Mouse (Mus musculus) MEL (cell line): ENCODE data around the gene Med23. TPM values are rescaled to one million over a fixed set of nuclear protein-coding genes. Genes with fewer than 3 reads are reported as not detected.
A peak's percentile ranks its signal among the peaks of the same experiment; 100 is the strongest.

Experiments
- DNase-seq: peaks from one replicate; pipeline ENCODE4 v3.0.0; 2011; ENCODE audit warnings: low read depth, low spot score
- H3K27ac ChIP-seq: 2 replicates; pipeline ENCODE4 v1.5.1; 2012; ENCODE audit warnings: low read depth, mild to moderate bottlenecking, control low read depth, low read length, moderate library complexity; ENCODE audit not compliant: control insufficient read depth
- H3K27me3 ChIP-seq, 2 experiments: fragments of 150-350 bp in 1 of 2; sonication (generic) in 1 of 2; 2 replicates each; pipeline ENCODE4 v1.6.1; 2012; ENCODE audit warnings: low read length in 2 of 2, mild to moderate bottlenecking in 2 of 2, improper control_type of control experiment in 1 of 2, moderate library complexity in 1 of 2; ENCODE audit not compliant: insufficient read depth in 2 of 2, control insufficient read depth in 1 of 2
- H3K36me3 ChIP-seq, 2 experiments: 2 replicates each; pipeline ENCODE4 v1.6.1; 2012 to 2014; ENCODE audit warnings: low read length in 2 of 2, improper control_type of control experiment in 1 of 2, inconsistent platforms in 1 of 2, mild to moderate bottlenecking in 1 of 2; ENCODE audit not compliant: insufficient read depth in 2 of 2, control insufficient read depth in 1 of 2
- H3K4me1 ChIP-seq, 2 experiments: fragments of 150-350 bp in 1 of 2; sonication (generic) in 1 of 2; 2 replicates each; pipeline ENCODE4 v1.6.1; 2012; ENCODE audit warnings: low read length in 2 of 2, improper control_type of control experiment in 1 of 2, mild to moderate bottlenecking in 1 of 2; ENCODE audit not compliant: insufficient read depth in 2 of 2, control insufficient read depth in 1 of 2
- H3K4me3 ChIP-seq, 2 experiments: fragments of 150-350 bp in 1 of 2; sonication (generic) in 1 of 2; 2 replicates each; pipeline ENCODE4 v1.5.1; 2012; ENCODE audit warnings: low read depth in 2 of 2, low read length in 2 of 2, mild to moderate bottlenecking in 2 of 2, moderate library complexity in 2 of 2, control low read depth in 1 of 2, improper control_type of control experiment in 1 of 2; ENCODE audit not compliant: control insufficient read depth in 1 of 2, insufficient read depth in 1 of 2
- H3K79me2 ChIP-seq: 2 replicates; pipeline ENCODE4 v1.6.1; 2012; ENCODE audit warnings: mild to moderate bottlenecking, low read length, moderate library complexity; ENCODE audit not compliant: control insufficient read depth, poor library complexity, insufficient read depth
- H3K9ac ChIP-seq: 2 replicates; pipeline ENCODE4 v1.6.1; 2012; ENCODE audit warnings: low read depth, mild to moderate bottlenecking, control low read depth, low read length, moderate library complexity; ENCODE audit not compliant: control insufficient read depth, poor library complexity, severe bottlenecking
- H3K9me3 ChIP-seq: fragments of 150-350 bp; sonication (generic); replicated peaks from 2 replicates; pipeline ENCODE4 v1.6.1; 2012; ENCODE audit warnings: mild to moderate bottlenecking, low read length, improper control_type of control experiment, moderate library complexity; ENCODE audit not compliant: insufficient read depth
- CTCF ChIP-seq, 3 experiments: IDR thresholded peaks in 2 of 3; conservative IDR thresholded peaks in 1 of 3; 2 replicates each; pipeline ENCODE4 v1.5.1; 2011 to 2012; ENCODE audit warnings: low read length in 3 of 3, low read depth in 2 of 3, mild to moderate bottlenecking in 2 of 3, improper control_type of control experiment in 1 of 3, inconsistent platforms in 1 of 3, mixed read lengths in 1 of 3, moderate library complexity in 1 of 3; ENCODE audit not compliant: control insufficient read depth in 1 of 3, insufficient read depth in 1 of 3, poor library complexity in 1 of 3, severe bottlenecking in 1 of 3
- E2F4 ChIP-seq: IDR thresholded peaks from 2 replicates; pipeline ENCODE4 v1.6.1; 2011; ENCODE audit warnings: low read depth, low read length, improper control_type of control experiment, borderline replicate concordance
- GATA1 ChIP-seq: IDR thresholded peaks from 2 replicates; pipeline ENCODE4 v1.6.1; 2011; ENCODE audit warnings: low read depth, low read length, improper control_type of control experiment
- MAFK ChIP-seq: IDR thresholded peaks from 2 replicates; pipeline ENCODE4 v1.6.1; 2011; ENCODE audit warnings: low read depth, mild to moderate bottlenecking, low read length, improper control_type of control experiment, borderline replicate concordance
- NELFE ChIP-seq: IDR thresholded peaks from 2 replicates; pipeline ENCODE4 v1.6.1; 2011; ENCODE audit warnings: low read depth, low read length, improper control_type of control experiment
- POLR2AphosphoS2 ChIP-seq: IDR thresholded peaks from 2 replicates; pipeline ENCODE4 v1.6.1; 2011; ENCODE audit warnings: low read length, improper control_type of control experiment
- RAD21 ChIP-seq: IDR thresholded peaks from 2 replicates; pipeline ENCODE4 v1.6.1; 2011; ENCODE audit warnings: mild to moderate bottlenecking, low read depth, low read length, improper control_type of control experiment
- SMC3 ChIP-seq: IDR thresholded peaks from 2 replicates; pipeline ENCODE4 v1.6.1; 2011; ENCODE audit warnings: low read depth, low read length, improper control_type of control experiment
- TBP ChIP-seq: IDR thresholded peaks from 2 replicates; pipeline ENCODE4 v1.8.0; 2011; ENCODE audit warnings: low read depth, low read length, improper control_type of control experiment
- UBTF ChIP-seq: IDR thresholded peaks from 2 replicates; pipeline ENCODE4 v1.6.1; 2012; ENCODE audit warnings: low read depth, mild to moderate bottlenecking, inconsistent platforms, low read length, improper control_type of control experiment, moderate library complexity, borderline replicate concordance; ENCODE audit not compliant: insufficient read depth
- ZMIZ1 ChIP-seq: IDR thresholded peaks from 2 replicates; pipeline ENCODE4 v1.6.1; 2012; ENCODE audit warnings: low read depth, mild to moderate bottlenecking, inconsistent platforms, low read length, improper control_type of control experiment, moderate library complexity
- polyA plus RNA-seq, 2 experiments: library from polyadenylated mRNA; stranded (reverse) in 1 of 2; unstranded in 1 of 2; fragments of >175 nt in 1 of 2; fragments of >200 nt in 1 of 2; gene quantifications; 2 replicates each; pipeline versions ENCODE4 v1.2.1 to v1.2.4; 2012; ENCODE audit warnings: low replicate concordance in 2 of 2, low read depth in 1 of 2; ENCODE audit not compliant: insufficient read length in 2 of 2, insufficient read depth in 1 of 2, missing spikeins in 1 of 2
- total RNA-seq: library from RNA; depleted of rRNA; stranded (reverse); fragments of 300-350 nt; gene quantifications from 2 replicates; pipeline ENCODE4 v1.2.3, GENCODE M21; 2012

Med23 gene
- total and polyA plus RNA-seq, 3 experiments, result 18.8 to 52.2 (median 23.7) TPM

- Histone ChIP-seq H3K79me2 (no peaks in the 10 kb centered on the region), H3K9ac (no peak overlapping the region), H3K4me3 (no peak overlapping the region), H3K9me3 (no peaks in the 10 kb centered on the region), H3K36me3 (no peaks in the 10 kb centered on the region), H3K27ac (no peak overlapping the region), H3K27me3 (no peaks in the 10 kb centered on the region; a peak in 2 of 4 replicates), H3K4me1 (no peaks in the 10 kb centered on the region)
- TF ChIP-seq CTCF (IDR thresholded peaks at IDR 0.05 in 2 of 3, conservative IDR thresholded peaks at IDR 0.05 in 1 of 3; ENCODE audit: control insufficient read depth in 1 of 3, insufficient read depth in 1 of 3, low read depth in 2 of 3, low read length in 3 of 3, poor library complexity in 1 of 3, severe bottlenecking in 1 of 3) (peak; percentile 38 to 48 (median 48); a peak in 5 of 6 replicates), UBTF (no peak), TBP (no peak), SMC3 (peak; percentile 29; the same call in 1 of the 2 replicates), NELFE (no peak)
- peak; percentile 34 for DNase-seq
Measured at GRCm38 (mm10) chr10:24864434-24864833, 5.4 kb upstream of the Med23 start.

DNA sequence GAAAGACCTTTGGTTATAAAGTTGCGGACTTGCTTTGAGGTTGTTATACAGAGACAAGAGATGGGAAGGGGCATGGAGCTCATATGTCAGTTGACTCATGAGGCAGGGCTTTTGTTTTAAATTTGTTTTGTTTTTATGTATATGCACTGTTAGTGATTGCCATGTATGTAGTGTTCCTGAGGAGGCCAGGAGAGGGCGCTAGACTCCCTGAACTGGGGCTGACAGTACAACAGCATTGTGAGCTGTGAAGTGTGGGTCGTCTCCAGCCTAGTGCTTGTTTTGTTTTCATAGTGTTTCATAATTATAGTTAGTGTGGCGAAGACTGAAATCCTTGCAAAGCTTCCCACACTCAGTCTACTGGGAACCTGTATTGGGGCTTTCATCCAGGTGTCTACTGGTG, 3.8 kb downstream of the Med23 start:
- Histone ChIP-seq H3K36me3 (peaks cover 2 to 4% of the 10 kb centered on the region in 2 experiments; a peak in 3 of 4 replicates), H3K9ac (no peak overlapping the region), H3K4me3 (no peak overlapping the region), H3K79me2 (peaks cover 8% of the 10 kb centered on the region), H3K9me3 (no peaks in the 10 kb centered on the region), H3K27me3 (no peaks in the 10 kb centered on the region), H3K27ac (no peak overlapping the region), H3K4me1 (peaks cover 0 to 3% of the 10 kb centered on the region in 2 experiments; a peak in 1 of 4 replicates)
- TF ChIP-seq CTCF (IDR thresholded peaks at IDR 0.05 in 2 of 3, conservative IDR thresholded peaks at IDR 0.05 in 1 of 3; ENCODE audit: control insufficient read depth in 1 of 3, insufficient read depth in 1 of 3, low read depth in 2 of 3, low read length in 3 of 3, poor library complexity in 1 of 3, severe bottlenecking in 1 of 3), result peak; percentile 53 to 62 (median 60)
- TF ChIP-seq POLR2AphosphoS2, result no peak
- no peak for TF ChIP-seq E2F4
- TF ChIP-seq RAD21, result peak; percentile 11; the same call in 1 of the 2 replicates
- no peak for TF ChIP-seq ZMIZ1
- peak; percentile 30 for TF ChIP-seq SMC3
- DNase-seq, result peak; percentile 50

DNA sequence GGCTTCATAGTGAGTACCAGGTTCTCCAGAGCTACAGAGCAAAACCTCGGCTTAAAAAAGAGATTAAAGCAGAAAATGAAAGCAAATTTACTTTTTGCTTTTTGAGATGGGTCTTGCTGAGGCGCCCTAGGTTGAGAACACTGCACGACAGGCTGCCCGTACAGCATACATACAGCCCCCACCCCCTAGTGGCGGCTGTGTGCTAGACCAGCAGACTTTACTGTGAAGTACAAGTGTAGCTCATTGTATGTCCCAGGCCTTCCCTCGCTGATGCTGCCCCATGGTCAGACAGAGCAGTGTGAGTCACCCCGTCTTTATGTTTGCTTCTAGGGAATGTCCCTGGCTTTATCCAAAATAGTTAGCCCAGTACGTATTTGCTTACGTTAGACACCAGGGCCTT, 16.2 kb downstream of the Med23 start:
- Histone ChIP-seq H3K27ac (no peak overlapping the region), H3K9me3 (no peaks in the 10 kb centered on the region), H3K4me1 (no peaks in the 10 kb centered on the region), H3K36me3 (peaks cover 0 to 8% of the 10 kb centered on the region in 2 experiments; a peak in 3 of 4 replicates), H3K27me3 (no peaks in the 10 kb centered on the region), H3K4me3 (no peak overlapping the region), H3K9ac (no peak overlapping the region), H3K79me2 (no peaks in the 10 kb centered on the region)
- TF ChIP-seq SMC3, result 0 out of 2 replicates have a peak, but pooled peaks have one; percentile 19
- no peak for TF ChIP-seq MAFK
- no peak for TF ChIP-seq GATA1
- peak; percentile 43 to 47 (median 47) for TF ChIP-seq CTCF (IDR thresholded peaks at IDR 0.05 in 2 of 3, conservative IDR thresholded peaks at IDR 0.05 in 1 of 3; ENCODE audit: control insufficient read depth in 1 of 3, insufficient read depth in 1 of 3, low read depth in 2 of 3, low read length in 3 of 3, poor library complexity in 1 of 3, severe bottlenecking in 1 of 3)
- DNase-seq, result peak; percentile 46
